Mouse (Mus musculus) activated CD4-positive, CD25-positive, alpha-beta regulatory T cell, adult 4 months (primary cell): ENCODE results near the gene Psma4. TPM values are rescaled to one million over a fixed set of nuclear protein-coding genes. Genes with fewer than 3 reads are reported as not detected.
"Not testable (repeated sequence)": the region's sequence is repeated elsewhere in the genome, so short reads cannot be mapped to it uniquely, and the experiment has no call there.

Experiments used
- ATAC-seq: one replicate; pipeline ENCODE4 v1.8.0; 2017
- polyA plus RNA-seq, 2 experiments: library from polyadenylated mRNA; unstranded; fragments of 100-300 nt; shearing (Covaris generic); gene quantifications; one replicate each; pipeline ENCODE4 v1.2.1; 2017

Gene Psma4
- polyA plus RNA-seq: 100 to 1,000 TPM; 298 to 320 TPM

DNA sequence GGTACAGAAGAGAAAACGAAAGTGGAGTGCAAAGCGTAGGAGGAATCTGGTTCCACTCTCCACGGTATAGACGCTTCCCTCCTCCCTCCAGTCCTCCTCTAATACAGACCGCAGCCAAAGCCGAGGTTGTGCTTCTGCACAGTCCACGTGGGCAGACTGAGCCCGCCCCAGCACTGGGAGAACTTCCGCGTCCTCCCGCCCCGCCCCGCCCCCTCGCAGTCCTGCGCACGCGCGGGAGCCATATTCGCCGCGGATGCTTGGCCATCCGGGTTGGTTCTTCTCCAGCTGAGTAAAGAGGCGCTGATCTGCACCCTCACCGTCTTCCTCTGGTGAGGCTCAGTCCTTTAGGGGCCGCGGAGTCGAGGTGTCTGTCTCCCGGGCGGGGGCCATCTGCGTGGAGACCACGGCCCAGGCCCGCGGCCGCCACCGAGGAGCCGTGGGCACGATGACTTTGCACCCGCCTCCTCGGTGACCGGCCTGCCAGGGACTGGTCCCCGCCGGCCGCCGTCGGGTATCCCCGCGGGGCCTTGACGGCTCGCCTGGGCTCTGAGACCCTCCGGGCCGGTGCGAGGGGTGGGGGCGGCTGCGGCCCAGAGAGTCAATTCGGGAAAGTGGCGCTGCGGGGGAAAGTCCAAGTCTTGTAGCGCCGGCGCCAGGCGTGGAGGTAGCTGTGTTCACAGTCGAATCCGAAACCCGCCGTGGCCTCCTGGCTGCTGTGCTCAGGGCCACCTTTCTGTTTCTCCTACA is at the start of gene Psma4, which contains the start of gene AY074887:
Gene Psma4 (plus strand): TSS at position 216 of the 747 bp plus-strand sequence.
Gene AY074887 (minus strand): TSS at position 424 of the 747 bp plus-strand sequence.
- peak; percentile 99 for ATAC-seq

DNA sequence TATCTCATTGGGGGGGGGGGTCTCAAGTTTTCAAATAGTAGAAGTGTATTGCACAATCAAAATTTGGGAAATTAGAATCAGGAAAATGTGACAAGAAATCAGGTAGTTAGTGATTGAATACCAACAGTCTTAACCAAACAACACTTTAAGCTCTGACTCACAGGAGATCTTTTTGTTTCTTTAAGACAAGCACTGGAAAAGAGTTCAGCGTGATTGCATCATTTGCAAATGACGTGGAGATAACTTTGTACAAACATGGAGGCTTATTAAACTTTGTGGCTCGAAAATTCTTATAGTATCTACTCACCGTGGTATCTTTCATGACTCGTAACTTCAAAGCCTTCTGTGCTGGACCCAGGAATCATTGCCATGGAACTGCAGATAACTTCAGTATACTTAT is 41.1 kb upstream of the Psma4 start:
- no peak for ATAC-seq

GRCm38 (mm10) chr9:54915576-54915975 is 35.0 kb upstream of the Psma4 start:
- no peak for ATAC-seq

DNA sequence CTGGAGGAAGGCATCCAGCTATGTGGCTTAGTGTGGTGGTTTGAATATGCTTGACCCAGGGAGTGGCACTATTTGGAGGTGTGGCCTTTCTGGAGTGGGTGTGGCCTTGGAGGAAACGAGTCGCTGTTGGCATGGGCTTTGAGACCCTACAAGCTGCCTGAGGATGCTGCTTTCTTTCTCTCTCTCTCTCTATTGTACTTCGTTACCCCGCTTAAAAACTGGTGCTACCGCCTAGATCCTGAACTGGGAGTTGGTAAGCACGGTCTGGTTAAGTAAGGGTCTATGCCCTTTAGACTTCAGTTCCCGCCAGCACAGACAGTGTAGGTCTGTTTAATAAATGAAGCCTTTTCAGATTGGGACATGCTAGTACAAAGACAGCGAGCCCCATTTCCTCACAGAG is 34.2 kb upstream of the Psma4 start:
- ATAC-seq: no peak

DNA sequence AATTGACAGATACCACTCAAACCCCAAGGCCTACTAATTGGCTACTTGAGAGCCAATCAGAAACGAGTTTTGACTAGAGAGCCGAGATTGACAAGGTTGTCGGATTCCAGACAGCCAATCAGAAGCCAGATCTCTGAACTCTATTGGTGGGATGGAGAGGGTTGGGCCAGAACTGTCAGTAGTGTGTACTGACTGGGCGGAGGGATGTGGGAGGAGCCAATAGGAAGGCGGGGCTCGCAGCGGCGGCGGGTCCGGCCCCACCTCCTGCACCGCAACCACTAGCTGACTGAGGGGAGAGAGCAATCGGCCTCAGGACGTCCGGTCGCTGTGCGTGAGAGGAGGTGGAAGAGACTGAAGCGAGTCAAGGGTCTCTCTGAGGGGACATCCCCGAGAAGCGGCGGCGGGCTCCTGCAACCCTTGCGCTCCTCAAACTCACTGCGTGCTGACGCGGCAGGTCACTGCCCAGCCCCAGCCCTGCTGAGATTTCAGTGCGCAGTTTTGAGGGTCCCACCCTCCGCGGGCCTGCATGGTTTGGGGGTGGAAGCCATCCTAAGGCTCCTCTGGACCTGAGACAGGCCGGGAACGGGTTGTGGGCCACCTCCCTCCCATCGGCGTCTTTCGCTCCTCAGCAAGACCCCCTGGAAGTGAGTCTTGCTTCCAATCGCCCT is 33.4 kb upstream of the Psma4 start, which contains the start of gene Hykk:
Gene Hykk (plus strand): TSS at position 274 of the 668 bp plus-strand sequence.
- peak; percentile 89 for ATAC-seq

GRCm38 (mm10) chr9:54918191-54918590 is 32.4 kb upstream of the Psma4 start:
- ATAC-seq: no peak

- ATAC-seq: no peak
These were observed 31.8 kb upstream of the Psma4 start for GRCm38 (mm10) chr9:54918781-54919180.

DNA sequence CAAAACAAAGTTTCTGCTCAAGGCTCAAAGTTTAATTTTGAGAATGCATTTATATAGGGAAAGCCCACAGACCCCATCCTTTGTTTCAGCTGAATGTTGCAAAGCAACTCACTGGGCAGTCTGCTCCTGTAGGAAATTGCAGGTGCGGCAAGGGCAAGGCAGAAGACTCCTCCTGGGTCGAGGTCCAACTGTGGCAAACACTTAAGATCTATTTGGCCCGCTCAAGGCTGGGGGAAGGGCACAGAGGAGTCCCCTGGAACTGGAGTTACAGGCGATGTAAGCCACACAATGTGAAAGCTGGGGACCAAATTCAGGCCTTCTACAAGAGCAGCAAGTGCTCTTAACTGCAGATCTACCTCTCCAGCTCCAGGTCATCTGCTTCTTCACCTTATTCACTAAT is 30.6 kb upstream of the Psma4 start:
- ATAC-seq: no peak

GRCm38 (mm10) chr9:54930741-54931140 is 19.8 kb upstream of the Psma4 start:
- no peak for ATAC-seq

DNA sequence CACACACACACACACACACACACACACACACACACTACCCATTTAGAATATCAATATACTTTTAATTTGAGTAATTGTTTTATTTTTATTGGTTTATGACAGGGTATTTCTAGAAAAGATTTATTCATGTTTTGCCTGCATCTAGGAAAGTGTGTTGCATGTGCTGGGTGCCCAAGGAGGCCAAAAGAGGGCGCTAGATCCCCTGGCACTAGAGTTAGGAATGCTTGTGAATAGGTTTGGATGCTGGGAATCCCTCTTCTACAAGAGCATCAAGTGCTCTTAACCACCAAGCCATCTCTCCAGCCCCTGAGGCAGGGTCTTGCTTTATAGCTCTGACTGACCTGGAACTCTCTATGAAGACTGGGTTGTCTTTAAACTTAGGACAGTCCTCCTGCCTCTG is 18.8 kb upstream of the Psma4 start:
- ATAC-seq: no peak

DNA sequence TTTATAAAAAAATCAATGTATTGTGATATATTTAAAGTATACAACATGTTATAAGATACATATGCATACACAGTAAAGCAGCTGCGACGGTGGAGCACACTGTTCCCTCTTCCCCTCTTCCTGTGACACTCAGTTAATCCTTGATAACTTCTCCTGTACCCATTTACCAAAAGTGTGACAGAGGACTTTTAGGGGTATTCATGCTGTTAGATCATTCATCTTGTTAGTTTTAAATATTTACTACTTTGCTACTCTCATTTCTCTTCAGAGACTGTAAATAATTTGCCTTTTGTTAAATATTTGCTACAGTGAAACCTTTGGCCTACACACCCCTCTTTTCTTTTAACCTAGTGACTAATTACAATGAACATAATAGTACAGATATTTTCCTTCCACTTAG is 18.2 kb upstream of the Psma4 start:
- ATAC-seq: no peak

- ATAC-seq: no peak
These were observed 8.5 kb upstream of the Psma4 start for GRCm38 (mm10) chr9:54942071-54942470.

DNA sequence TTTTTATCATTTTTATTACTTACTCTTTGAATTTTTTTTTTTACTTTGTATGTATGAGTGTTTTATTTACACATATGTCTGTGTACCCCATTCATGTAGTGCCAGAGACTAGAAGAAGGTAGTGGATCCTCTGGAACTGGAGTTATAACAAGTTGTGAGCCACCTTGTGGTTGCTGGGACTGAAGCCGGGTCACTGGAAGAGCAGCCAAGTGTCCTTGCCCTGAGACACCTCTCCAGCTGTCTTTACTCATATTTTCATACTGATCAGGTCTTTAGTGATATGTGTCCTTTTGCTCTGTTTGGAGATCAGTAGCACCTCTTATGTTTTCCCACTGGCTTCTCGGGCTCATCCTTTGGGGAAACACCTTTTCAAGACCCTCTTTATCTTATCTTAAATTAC is 6.1 kb upstream of the Psma4 start:
- no peak for ATAC-seq

GRCm38 (mm10) chr9:54946256-54946655 is 4.3 kb upstream of the Psma4 start:
- no peak for ATAC-seq

DNA sequence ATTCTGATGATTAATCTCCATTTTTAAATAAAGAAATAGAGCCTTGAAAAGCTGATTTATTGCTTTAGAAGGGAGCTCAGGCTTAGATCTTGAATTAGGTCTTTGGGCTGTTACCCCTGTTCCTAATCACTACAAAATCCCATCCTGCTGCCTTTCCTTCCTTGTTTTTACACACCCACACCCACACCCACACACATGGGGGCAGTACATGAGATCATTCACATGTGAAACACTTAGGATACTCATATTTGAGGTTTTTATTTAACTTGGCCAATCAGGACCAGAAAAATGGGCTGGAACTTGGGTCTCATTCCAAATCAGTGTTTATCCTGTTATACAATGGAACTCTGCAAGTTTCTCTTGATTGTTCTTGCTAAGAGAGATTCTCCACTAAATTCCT is 1.1 kb upstream of the Psma4 start:
- ATAC-seq: no peak

DNA sequence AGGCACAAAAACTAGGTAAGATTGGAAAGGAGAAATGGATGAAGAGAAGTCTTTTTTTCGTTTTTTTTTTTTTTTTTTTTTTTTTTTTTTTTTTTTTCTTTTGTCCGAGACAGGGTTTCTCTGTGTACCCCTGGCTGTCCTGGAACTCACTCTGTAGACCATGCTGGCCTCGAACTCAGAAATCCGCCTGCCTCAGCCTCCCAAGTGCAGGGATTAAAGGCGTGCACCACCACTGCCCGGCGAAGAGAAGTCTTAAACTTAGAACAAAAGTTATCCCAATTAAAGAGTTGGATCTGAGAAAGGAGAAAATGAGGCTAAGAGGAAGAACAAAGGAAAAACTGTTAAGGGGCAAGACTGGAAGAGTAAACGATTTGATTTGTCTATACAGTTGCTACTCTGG is 428 bp upstream of the Psma4 start:
- ATAC-seq: not testable (repeated sequence)

DNA sequence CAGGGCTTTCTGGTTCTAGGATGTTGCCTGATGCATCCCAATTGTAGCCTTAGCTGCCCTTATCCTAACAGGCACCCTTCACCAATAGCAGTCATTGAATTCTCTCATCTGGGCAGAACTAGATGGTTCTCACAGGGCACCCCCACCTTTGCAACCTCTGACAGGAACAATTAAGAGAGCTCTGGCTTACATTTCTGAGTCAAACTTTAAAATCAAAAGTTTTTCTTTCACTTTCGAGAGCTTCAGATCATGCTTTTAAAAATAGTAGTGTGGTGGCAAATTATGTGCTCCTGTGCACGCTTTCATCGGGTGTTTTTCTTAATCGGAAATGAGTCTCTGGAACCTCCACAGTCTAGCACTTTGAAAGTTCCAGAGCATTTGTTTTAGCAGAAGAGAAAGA is 10.5 kb downstream of the Psma4 start:
- peak; percentile 73 for ATAC-seq

DNA sequence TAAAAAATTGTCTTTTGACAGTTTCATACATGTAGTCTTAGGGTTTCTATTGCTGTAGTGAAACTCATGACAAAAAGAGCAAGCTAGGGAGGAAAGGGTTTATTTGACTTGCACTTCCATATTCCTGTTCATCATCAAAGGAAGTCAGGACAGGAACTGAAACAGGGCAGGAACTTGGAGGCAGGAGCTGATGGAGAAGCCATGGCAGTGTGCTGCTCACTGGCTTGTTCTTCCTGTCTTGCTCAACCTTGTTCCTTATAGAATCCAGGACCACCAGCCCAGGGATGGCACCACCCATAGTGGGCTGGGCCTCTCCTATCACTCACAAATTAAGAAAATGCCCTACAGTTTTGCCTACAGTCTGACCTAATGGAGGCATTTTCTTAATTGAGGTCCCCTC is 13.1 kb downstream of the Psma4 start:
- no peak for ATAC-seq

DNA sequence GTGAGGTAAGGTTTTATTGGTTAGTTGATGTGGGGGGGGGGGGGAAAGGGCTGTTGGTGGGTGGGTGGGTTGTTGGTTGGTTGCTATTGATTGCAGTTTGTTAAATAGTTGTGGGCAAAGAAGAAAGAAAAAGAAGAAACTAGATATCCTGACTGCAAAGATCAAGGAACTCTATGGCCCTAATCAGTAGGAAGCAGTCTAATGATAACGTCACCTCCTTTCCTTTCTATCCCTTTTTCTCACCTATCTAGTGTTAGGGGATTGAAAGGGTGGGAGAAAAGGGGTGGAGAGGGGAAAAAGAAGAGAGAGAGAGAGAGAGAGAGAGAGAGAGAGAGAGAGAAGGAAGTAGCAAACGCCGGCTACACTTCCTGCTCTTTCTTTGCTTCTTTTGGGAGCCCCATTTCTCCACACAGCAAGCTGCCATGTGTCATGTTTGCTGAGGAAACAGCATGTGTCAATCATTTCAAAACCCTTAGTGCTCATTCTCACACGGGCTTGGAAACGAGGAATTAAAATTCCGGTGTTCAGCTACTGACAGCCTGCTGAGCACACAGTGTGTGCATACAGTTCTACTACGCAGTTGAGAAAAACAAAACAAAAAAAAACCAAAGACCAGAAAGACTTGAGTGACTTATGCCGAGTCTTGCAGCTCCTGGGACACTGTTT is 19.5 kb downstream of the Psma4 start:
- ATAC-seq: no peak

- no peak for ATAC-seq
These were observed 30.1 kb downstream of the Psma4 start, which contains the start of gene Chrna5 for GRCm38 (mm10) chr9:54980674-54981073. Chrna5 (plus strand) TSS chr9:54980880.

GRCm38 (mm10) chr9:54981291-54982191 is 31.0 kb downstream of the Psma4 start:
- no peak for ATAC-seq

- no peak for ATAC-seq
These were observed 31.8 kb downstream of the Psma4 start for GRCm38 (mm10) chr9:54982401-54982800.
